ENCODE assay signal across 17 mouse cellular contexts in the genomic region with DNA sequence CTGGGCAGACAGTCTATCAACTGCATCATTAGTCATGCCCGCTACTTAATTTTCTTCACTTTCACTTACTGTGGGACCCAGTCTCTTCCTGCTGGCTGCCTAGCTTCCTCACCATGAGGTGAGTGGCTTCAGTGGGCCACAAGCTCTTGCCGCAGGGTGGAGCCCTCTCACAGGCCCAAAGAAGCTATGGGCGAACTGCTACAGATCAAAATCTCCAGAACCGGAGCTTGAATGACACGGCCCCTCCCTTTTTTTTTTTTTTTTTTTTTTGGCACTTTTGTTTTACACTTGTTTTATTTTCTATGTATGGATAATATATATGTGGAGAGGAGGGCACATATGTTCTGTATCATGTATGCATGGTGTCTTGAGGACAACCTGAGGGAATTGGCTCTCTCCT. TPM values are rescaled to one million over a fixed set of nuclear protein-coding genes. Genes with fewer than 3 reads are reported as not detected.
"Had no signal": no experiment of that assay in that cellular context is flagged by ENCODE, and none has a peak within 500 bp of the region (broad histone marks: within the 10 kb centered on the region; RNA-seq: fewer than 3 reads in every experiment).

No protein-coding gene starts in this region.

- H3K4me3 ChIP-seq: lung, embryonic 15.5 days; midbrain, embryonic 13.5 days; midbrain, embryonic 15.5 days; neural tube, embryonic 12.5 days; stomach, embryonic 15.5 days had no signal

- H3K27ac ChIP-seq: lung, embryonic 15.5 days; macrophage; midbrain, embryonic 13.5 days; midbrain, embryonic 15.5 days; neural tube, embryonic 12.5 days; stomach, embryonic 15.5 days; stomach, postnatal 0 days had no signal

- H3K9me3 ChIP-seq: lung, embryonic 15.5 days; midbrain, embryonic 13.5 days; midbrain, embryonic 15.5 days; neural tube, embryonic 12.5 days; stomach, embryonic 15.5 days had no signal

- H3K36me3 ChIP-seq: midbrain, embryonic 13.5 days; midbrain, embryonic 15.5 days had no signal

- H3K4me1 ChIP-seq: lung, embryonic 15.5 days; midbrain, embryonic 13.5 days; midbrain, embryonic 15.5 days; neural tube, embryonic 12.5 days; stomach, embryonic 15.5 days had no signal

- H3K9ac ChIP-seq: lung, embryonic 15.5 days; midbrain, embryonic 13.5 days; midbrain, embryonic 15.5 days; neural tube, embryonic 12.5 days; stomach, embryonic 15.5 days had no signal

- ATAC-seq: lung, postnatal 0 days; midbrain, embryonic 13.5 days; midbrain, embryonic 15.5 days had no signal

- DNase-seq: lung, adult 2 months; lung, postnatal 14 days; lung, postnatal 36 days; right cerebral cortex, postnatal 14 days; thymus, adult 2 months; thymus, postnatal 25 days had no signal

RNA-seq across cellular contexts. Expression of a gene that starts 12.6 kb away (rescaled TPM):
- total RNA-seq: monocyte, adult 5-6 weeks had no signal

RNA-seq across cellular contexts. Expression of a gene that starts 24.1 kb away (rescaled TPM):
- total RNA-seq: midbrain, postnatal 0 days; monocyte, adult 5-6 weeks; neutrophil, adult 5-6 weeks had no signal
